Mouse (Mus musculus) hindbrain, embryonic 16.5 days (tissue): ENCODE results near the gene Rgs7. TPM values are rescaled to one million over a fixed set of nuclear protein-coding genes. Genes with fewer than 3 reads are reported as not detected.

ENCODE experiments used
- ATAC-seq: fragments of 200-750 bp; cut with Nextera tagmentation; 2 replicates; pipeline ENCODE4 v1.8.0; 2017; ENCODE audit warnings: moderate TSS enrichment, moderate library complexity
- H3K27ac ChIP-seq: fragments of 300-500 bp; sonication (generic); 2 replicates; pipeline ENCODE4 v1.5.1; 2014; ENCODE audit warnings: low read depth, mild to moderate bottlenecking, control low read depth, low read length, moderate library complexity
- H3K27me3 ChIP-seq: fragments of 300-500 bp; sonication (generic); replicated peaks from 2 replicates; pipeline ENCODE4 v1.6.1; 2014; ENCODE audit warnings: low read length; ENCODE audit not compliant: control insufficient read depth, insufficient read depth
- H3K36me3 ChIP-seq: fragments of 300-500 bp; sonication (generic); 2 replicates; pipeline ENCODE4 v1.6.1; 2014; ENCODE audit warnings: mild to moderate bottlenecking, low read length, moderate library complexity, mixed read lengths; ENCODE audit not compliant: control insufficient read depth, insufficient read depth
- H3K4me1 ChIP-seq: fragments of 300-500 bp; sonication (generic); 2 replicates; pipeline ENCODE4 v1.6.1; 2014; ENCODE audit warnings: low read depth, low read length; ENCODE audit not compliant: control insufficient read depth, insufficient read depth
- H3K4me2 ChIP-seq: fragments of 300-500 bp; sonication (generic); 2 replicates; pipeline ENCODE4 v1.6.1; 2014; ENCODE audit warnings: mild to moderate bottlenecking, low read length, control low read depth, moderate library complexity
- H3K4me3 ChIP-seq: fragments of 300-500 bp; sonication (generic); 2 replicates; pipeline ENCODE4 v1.5.1; 2014; ENCODE audit warnings: mild to moderate bottlenecking, low read length, control low read depth, moderate library complexity
- H3K9ac ChIP-seq: fragments of 300-500 bp; sonication (generic); 2 replicates; pipeline ENCODE4 v1.6.1; 2014; ENCODE audit warnings: low read depth, mild to moderate bottlenecking, control low read depth, low read length, moderate library complexity
- H3K9me3 ChIP-seq: fragments of 300-500 bp; sonication (generic); 2 replicates; pipeline ENCODE4 v1.6.1; 2014; ENCODE audit warnings: mild to moderate bottlenecking, low read length, moderate library complexity; ENCODE audit not compliant: control insufficient read depth
- WGBS: fragments of 180-500 bp; shearing (Covaris S2); extraction: QIAGEN DNeasy Blood & Tissue Kit; methylation state at CpG from one replicate; pipeline ENCODE4 v1.1.7; 2014; 5-methylcytosine and 5-hydroxymethylcytosine counted together
- polyA plus RNA-seq: library from polyadenylated mRNA; unstranded; fragments of >200 nt; fragmentation: Nextera tagmentation; extraction: Ambion mirVana; gene quantifications from 2 replicates; pipeline ENCODE4 v1.2.1, GENCODE M21; 2015

Gene Rgs7
- polyA plus RNA-seq, 1 experiment from 2014 or later, result 46.5 TPM

GRCm38 (mm10) chr1:175118904-175119555 lies 373.3 kb downstream of the Rgs7 start:
- no peak overlapping the region for H3K4me2 ChIP-seq

GRCm38 (mm10) chr1:175108270-175108860 lies 383.9 kb downstream of the Rgs7 start:
- Histone ChIP-seq H3K27me3 (no peaks in the 10 kb centered on the region), H3K4me1 (no peaks in the 10 kb centered on the region), H3K9me3 (no peaks in the 10 kb centered on the region), H3K9ac (no peak overlapping the region), H3K36me3 (no peaks in the 10 kb centered on the region), H3K4me2 (no peak overlapping the region), H3K4me3 (no peak overlapping the region), H3K27ac (no peak overlapping the region)
- ATAC-seq, result no peak
- WGBS, result 82% methylated on average over 1 of the region's 1 CpGs

More at GRCm38 (mm10) chr1:175118904-175119555, 373.3 kb downstream of the Rgs7 start:
- Histone ChIP-seq H3K9me3 (no peaks in the 10 kb centered on the region), H3K9ac (no peak overlapping the region), H3K4me3 (no peak overlapping the region), H3K36me3 (no peaks in the 10 kb centered on the region), H3K27ac (no peak overlapping the region), H3K27me3 (no peaks in the 10 kb centered on the region), H3K4me1 (no peaks in the 10 kb centered on the region)
- no peak for ATAC-seq
- WGBS, result 69% methylated on average over 4 of the region's 4 CpGs

- no peak for ATAC-seq
- Histone ChIP-seq H3K4me1 (no peaks in the 10 kb centered on the region), H3K9me3 (no peaks in the 10 kb centered on the region), H3K9ac (no peak overlapping the region), H3K27me3 (no peaks in the 10 kb centered on the region), H3K27ac (no peak overlapping the region), H3K4me2 (no peak overlapping the region), H3K4me3 (no peak overlapping the region), H3K36me3 (no peaks in the 10 kb centered on the region)
- 38% methylated on average over 1 of the region's 1 CpGs for WGBS
Measured at GRCm38 (mm10) chr1:175106315-175106714, 386.0 kb downstream of the Rgs7 start.

- no peak for ATAC-seq
- WGBS, result 89% methylated on average over 5 of the region's 5 CpGs
- H3K9me3 ChIP-seq, result no peaks in the 10 kb centered on the region
Measured at GRCm38 (mm10) chr1:175105426-175105825, 386.9 kb downstream of the Rgs7 start.

GRCm38 (mm10) chr1:175097014-175097413 lies 395.3 kb downstream of the Rgs7 start:
- Histone ChIP-seq H3K9ac (no peak overlapping the region), H3K27ac (no peak overlapping the region), H3K4me2 (no peak overlapping the region), H3K4me1 (no peaks in the 10 kb centered on the region), H3K36me3 (no peaks in the 10 kb centered on the region; the same call in 1 of the 2 replicates), H3K27me3 (no peaks in the 10 kb centered on the region), H3K4me3 (no peak overlapping the region), H3K9me3 (no peaks in the 10 kb centered on the region)
- 49% methylated on average over 3 of the region's 3 CpGs for WGBS
- ATAC-seq, result no peak

More at GRCm38 (mm10) chr1:175105426-175105825, 386.9 kb downstream of the Rgs7 start:
- Histone ChIP-seq H3K4me2 (no peak overlapping the region), H3K9ac (no peak overlapping the region), H3K4me3 (no peak overlapping the region), H3K4me1 (no peaks in the 10 kb centered on the region), H3K27me3 (no peaks in the 10 kb centered on the region), H3K36me3 (no peaks in the 10 kb centered on the region), H3K27ac (no peak overlapping the region)

GRCm38 (mm10) chr1:175082104-175082503 lies 410.2 kb downstream of the Rgs7 start:
- Histone ChIP-seq H3K27ac (no peak overlapping the region), H3K9ac (no peak overlapping the region), H3K4me2 (no peak overlapping the region), H3K4me1 (no peaks in the 10 kb centered on the region), H3K36me3 (no peaks in the 10 kb centered on the region), H3K27me3 (no peaks in the 10 kb centered on the region), H3K9me3 (no peaks in the 10 kb centered on the region), H3K4me3 (no peak overlapping the region)
- ATAC-seq, result no peak
- 76% methylated on average over 1 of the region's 1 CpGs for WGBS

- H3K9me3 ChIP-seq, result no peaks in the 10 kb centered on the region
- H3K27ac ChIP-seq, result no peak overlapping the region
- no peaks in the 10 kb centered on the region for H3K27me3 ChIP-seq
- peak; percentile 52; the same call in 1 of the 2 replicates for ATAC-seq
- H3K4me2 ChIP-seq, result no peak overlapping the region
- H3K36me3 ChIP-seq, result no peaks in the 10 kb centered on the region
- H3K4me1 ChIP-seq, result no peaks in the 10 kb centered on the region
- no peak overlapping the region for H3K4me3 ChIP-seq
- no peak overlapping the region for H3K9ac ChIP-seq
- 75% methylated on average over 4 of the region's 4 CpGs for WGBS
Measured at GRCm38 (mm10) chr1:175079819-175080608, 412.3 kb downstream of the Rgs7 start.

- H3K4me3 ChIP-seq, result no peak overlapping the region
- no peak overlapping the region for H3K9ac ChIP-seq
- no peaks in the 10 kb centered on the region for H3K27me3 ChIP-seq
- H3K9me3 ChIP-seq, result no peaks in the 10 kb centered on the region
- H3K4me1 ChIP-seq, result no peaks in the 10 kb centered on the region
- ATAC-seq, result no peak
- 100% methylated on average over 1 of the region's 1 CpGs for WGBS
- H3K4me2 ChIP-seq, result no peak overlapping the region
- no peaks in the 10 kb centered on the region for H3K36me3 ChIP-seq
- H3K27ac ChIP-seq, result no peak overlapping the region
Measured at GRCm38 (mm10) chr1:175073500-175074232, 418.6 kb downstream of the Rgs7 start.
